Mouse (Mus musculus) layer of hippocampus, adult 11-12 months (tissue): ENCODE measurements around the gene Klc4.
A peak's percentile ranks its signal among the peaks of the same experiment; 100 is the strongest.

ENCODE experiments used
- DNase-seq: peaks from one replicate; pipeline ENCODE4 v3.0.0; 2022; ENCODE audit warnings: low spot score

The Klc4 gene

GRCm38 (mm10) chr17:46621324-46621723 is 24.5 kb downstream of the Klc4 start:
- peak; percentile 54 for DNase-seq

DNA sequence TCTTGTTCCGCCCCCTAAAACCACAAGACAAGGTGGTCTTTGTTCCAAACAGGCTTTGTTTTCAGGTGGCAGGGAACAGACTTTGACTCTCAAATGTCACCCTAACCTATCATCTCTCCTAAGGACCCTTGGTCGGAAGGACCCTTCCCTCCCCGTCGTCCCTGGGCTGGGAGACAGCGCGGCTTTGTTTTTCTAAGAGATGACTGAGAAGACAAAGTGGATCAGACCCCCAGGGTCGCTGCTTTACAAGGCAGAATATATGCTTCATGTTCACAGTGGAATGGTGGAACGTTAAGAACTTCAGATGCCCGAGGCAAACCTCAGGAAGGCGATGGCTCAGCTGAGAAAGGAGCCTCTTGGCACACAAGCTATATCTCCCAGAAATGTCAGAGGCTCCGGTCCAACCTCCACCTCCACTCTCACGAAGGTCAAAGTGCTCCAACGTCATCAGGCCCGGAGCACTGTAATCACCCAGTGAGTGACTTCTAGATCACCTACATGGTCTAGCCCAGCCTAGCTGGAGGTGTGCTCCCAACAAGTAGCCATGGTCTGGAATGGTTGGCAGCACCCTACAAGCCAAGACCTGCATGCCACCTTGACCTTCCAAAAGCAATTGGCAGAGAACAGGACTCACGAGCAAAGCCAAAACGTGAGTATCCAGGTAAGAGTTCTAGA is 26.0 kb downstream of the Klc4 start:
- DNase-seq, result no peak

DNA sequence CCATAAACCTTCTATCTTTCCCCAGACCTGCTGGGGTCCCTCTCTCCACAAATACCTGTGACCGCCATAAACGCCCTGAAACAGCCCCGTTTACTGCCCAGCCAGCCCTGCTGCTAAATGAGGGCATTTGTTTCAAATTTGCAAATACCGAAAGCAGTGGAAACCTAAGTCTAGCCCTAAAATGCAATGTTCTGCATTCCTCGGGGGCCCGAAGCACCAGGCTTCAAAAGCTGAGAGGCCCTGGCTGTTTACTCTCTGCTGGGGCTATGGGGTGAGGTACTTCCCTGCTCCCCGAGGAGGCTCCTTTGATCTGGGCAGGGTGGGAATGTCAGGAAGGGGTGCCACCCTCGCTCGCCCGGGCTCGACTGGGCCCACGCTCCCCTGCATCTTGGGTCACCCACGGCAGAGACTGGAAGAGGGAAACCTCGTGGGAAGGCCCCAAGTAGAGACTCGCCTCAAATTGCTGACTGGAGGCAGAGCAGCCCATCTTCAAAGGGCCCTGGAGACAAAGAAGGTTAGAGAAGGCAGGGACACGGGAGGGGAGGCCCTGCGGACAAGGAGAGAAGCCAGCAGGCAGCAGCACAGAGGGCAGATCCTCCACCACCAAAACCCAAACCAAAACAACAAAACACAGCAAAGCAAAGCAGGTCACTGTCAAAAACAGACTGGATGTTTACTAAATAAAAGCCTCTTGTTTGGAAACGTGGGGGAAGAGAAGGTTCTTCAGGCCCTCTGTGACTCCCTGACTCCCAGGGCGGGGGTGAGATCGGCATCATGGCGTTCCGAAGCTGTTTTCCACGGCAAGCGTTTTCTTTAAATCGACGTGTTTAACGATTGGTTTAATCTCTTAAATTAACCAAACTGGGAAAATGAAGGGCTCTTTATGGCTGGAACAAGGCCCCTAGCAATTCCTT is 26.8 kb downstream of the Klc4 start:
- DNase-seq, result no peak

- DNase-seq, result no peak
Observed at GRCm38 (mm10) chr17:46618394-46618768, 27.4 kb downstream of the Klc4 start.

GRCm38 (mm10) chr17:46617799-46618198 is 28.0 kb downstream of the Klc4 start:
- no peak for DNase-seq

GRCm38 (mm10) chr17:46613229-46613628 is 32.6 kb downstream of the Klc4 start:
- no peak for DNase-seq

DNA sequence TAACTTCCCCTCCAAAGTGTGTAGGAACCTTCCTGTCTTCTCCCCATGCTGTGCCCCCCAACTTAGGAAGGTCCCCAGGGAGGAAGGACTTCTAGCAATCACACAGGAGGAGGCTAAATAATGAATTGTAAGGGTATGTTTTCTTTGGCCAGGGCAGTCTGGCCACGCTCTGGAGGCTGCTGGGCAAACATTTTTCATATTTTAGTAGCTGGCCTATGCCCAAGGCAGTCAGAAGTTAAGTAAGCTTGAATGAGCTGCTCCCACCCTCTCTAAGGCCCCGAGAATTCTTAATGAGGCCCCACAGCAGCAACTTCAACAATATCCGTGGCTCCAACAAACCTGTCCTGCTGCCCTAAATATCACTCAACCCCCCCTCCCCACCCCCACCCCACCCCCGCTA is 33.0 kb downstream of the Klc4 start:
- no peak for DNase-seq

DNA sequence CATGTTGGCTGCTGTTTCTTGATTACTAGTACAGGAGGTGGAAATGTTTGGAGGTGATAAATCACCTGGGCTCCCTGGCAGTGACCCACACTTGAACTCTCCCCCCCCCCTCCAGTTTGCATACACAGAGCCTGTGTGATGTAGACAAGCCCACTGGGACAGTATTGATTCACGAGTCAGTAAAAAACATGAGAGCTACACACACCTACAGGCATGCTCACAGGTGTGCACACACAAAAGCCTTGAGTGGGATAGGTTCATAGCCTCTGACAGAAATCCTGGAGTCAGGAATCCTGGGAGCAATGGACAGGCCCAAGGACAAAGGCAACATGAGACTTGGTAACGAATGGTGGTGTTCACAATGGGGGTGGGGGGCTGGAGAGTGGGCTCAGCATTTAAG is 33.6 kb downstream of the Klc4 start:
- DNase-seq, result no peak

DNA sequence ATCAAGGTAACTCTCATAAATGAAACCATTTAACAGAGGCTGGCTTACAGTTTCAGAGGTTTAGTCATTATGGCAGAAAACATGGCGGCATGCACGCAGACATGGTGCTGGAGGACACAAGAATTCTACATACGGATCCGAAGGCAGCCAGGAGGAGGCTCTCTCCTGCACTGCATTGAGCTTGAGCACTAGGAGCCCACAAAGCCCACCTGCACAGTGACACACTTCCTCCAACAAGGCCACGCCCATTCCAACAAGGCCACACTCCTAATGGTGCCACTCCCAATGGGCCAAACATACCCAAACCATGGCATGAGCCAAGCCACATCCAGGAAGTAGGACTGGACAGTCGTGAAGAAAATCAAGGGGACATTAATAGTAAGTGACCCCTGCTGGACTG is 34.5 kb downstream of the Klc4 start:
- DNase-seq, result no peak

- DNase-seq, result no peak
Observed at GRCm38 (mm10) chr17:46609721-46610514, 35.9 kb downstream of the Klc4 start.

DNA sequence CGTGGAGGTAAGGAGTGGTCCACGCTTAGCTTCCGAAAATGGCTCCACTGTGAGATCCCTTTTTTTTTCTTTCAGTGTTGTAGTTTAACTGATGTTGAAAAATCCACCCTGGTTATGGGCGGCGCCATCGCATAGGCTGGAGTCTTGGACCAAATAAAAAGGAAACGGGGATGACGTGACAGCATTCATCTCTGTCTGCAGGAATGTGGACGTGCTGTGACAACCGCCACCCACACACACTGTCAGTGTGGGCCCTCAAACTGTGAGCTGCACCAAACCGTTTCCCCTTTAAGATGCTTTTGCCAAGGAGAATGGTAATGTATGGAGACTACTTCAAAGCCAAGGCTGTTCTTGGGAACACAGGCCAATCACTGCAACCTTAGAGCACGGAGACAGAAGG is 39.8 kb downstream of the Klc4 start:
- no peak for DNase-seq

DNA sequence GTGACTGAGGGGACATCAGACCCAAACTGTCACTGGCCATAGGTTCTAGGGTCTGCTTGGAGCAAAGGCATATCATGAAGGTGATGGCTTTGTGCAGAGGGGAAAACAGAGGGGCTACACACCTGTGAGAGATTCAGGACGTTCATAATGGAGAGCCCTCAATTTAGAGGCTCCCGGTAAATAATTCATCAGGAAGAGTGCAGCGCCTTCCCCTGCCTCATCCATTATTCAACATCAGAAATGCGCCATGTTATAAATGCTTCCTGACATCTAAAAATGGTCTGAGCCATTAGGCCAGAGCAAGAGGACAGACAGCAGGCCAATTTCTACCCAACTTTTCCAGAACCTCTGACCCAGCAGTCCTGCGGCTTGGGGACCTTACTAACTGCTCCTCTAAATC is 40.7 kb downstream of the Klc4 start:
- no peak for DNase-seq

GRCm38 (mm10) chr17:46603229-46603628 is 42.6 kb downstream of the Klc4 start:
- DNase-seq, result no peak

- DNase-seq, result no peak
Observed at GRCm38 (mm10) chr17:46602212-46602611, 43.6 kb downstream of the Klc4 start.

DNA sequence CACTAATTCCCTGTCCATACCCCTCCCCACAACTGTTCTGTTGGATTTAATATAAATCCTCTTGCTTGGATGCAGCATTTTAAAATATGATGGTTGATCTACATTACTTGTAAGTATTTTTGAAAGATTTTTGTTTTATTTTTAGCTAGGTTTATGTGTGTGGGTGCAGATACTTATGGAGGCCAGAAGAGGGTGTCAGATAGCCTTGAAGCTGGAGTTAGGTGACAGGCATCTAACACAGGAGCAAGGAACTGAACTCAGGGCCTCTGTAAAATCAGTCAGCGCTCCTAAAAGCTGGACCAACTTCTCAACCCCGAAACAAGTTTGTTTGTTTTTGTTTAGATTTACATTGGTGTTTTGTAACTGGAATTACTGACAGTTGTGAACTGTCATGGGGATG is 45.3 kb downstream of the Klc4 start:
- no peak for DNase-seq

- DNase-seq, result no peak
Observed at GRCm38 (mm10) chr17:46598963-46599362, 46.9 kb downstream of the Klc4 start.

GRCm38 (mm10) chr17:46597956-46598355 is 47.9 kb downstream of the Klc4 start:
- DNase-seq, result no peak

DNA sequence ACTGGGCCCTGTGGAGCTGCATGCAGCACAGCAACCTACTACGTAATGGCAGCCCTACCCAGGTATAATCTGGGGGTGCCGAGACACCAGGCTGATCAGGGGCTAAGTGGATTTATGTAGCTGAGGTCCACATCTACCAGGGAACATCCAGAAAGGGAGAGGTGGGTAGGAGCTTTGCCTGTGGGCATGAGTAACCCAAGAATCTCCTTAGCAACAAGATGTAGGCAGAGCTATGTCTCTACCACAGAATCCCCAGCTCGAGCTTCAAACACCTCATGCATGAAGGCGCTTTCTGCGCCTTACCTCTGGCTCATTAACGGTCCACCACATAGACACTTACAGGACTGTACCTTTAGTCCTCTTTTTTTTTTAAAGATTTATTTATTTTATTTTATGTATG is 50.5 kb downstream of the Klc4 start:
- no peak for DNase-seq

DNA sequence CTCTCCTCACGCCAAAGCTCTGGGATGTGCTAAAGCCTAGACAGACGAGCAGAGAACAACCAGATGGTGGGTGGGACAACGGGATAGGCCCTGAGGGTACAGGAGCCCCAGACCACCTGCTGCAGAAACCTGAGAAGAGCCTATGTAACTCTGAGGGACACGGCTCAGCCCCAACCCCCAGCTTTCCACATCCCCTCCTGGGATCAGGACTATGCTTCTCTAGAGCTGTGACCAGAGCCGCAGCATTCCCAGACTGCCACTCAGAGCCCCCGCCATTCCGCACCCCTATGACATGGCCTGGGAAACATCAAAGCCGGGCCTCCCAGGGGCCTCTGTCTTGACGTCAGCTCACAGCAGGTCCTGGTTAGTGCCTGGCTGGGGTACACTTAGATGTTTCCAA is 51.2 kb downstream of the Klc4 start:
- DNase-seq, result no peak

GRCm38 (mm10) chr17:46593124-46593523 is 52.7 kb downstream of the Klc4 start:
- no peak for DNase-seq

- DNase-seq, result no peak
Observed at GRCm38 (mm10) chr17:46591406-46591805, 54.4 kb downstream of the Klc4 start.

DNA sequence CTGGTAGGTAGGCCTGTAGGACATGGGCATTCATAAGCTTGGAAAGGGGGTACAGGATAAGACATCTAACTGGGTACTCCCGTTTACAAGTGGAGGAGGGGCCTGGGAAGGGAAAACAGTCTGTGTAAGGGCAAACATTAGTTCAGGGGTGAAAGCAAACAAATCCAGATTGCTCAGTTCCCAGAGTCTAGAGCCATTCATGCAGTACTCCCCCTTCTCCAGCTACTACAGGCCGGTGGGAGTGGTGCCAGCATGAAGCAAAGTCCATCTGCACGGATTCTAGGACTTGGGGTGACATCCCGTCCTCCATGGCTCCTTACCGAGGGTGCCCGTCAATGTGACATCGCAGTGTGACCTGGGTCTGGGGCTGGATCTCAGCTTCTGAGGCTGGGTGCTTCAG is 55.4 kb downstream of the Klc4 start:
- DNase-seq, result no peak
